Mouse (Mus musculus) heart, adult 18-20 months (tissue): Measurements from ENCODE around the gene Pten. TPM values are rescaled to one million over a fixed set of nuclear protein-coding genes. Genes with fewer than 3 reads are reported as not detected.
"Not testable (repeated sequence)": the region's sequence is repeated elsewhere in the genome, so short reads cannot be mapped to it uniquely, and the experiment has no call there.

Experiments used
- DNase-seq, 2 experiments: peaks; one replicate each; pipeline ENCODE4 v3.0.0; 2021 to 2022; ENCODE audit warnings: mixed read lengths in 1 of 2
- total RNA-seq, 2 experiments: library from RNA; stranded (reverse); gene quantifications; 2 replicates each; pipeline ENCODE4 v1.2.3; 2021

Gene Pten
- total RNA-seq, 2 experiments from 2014 or later: 59.0 to 60.3 TPM

DNA sequence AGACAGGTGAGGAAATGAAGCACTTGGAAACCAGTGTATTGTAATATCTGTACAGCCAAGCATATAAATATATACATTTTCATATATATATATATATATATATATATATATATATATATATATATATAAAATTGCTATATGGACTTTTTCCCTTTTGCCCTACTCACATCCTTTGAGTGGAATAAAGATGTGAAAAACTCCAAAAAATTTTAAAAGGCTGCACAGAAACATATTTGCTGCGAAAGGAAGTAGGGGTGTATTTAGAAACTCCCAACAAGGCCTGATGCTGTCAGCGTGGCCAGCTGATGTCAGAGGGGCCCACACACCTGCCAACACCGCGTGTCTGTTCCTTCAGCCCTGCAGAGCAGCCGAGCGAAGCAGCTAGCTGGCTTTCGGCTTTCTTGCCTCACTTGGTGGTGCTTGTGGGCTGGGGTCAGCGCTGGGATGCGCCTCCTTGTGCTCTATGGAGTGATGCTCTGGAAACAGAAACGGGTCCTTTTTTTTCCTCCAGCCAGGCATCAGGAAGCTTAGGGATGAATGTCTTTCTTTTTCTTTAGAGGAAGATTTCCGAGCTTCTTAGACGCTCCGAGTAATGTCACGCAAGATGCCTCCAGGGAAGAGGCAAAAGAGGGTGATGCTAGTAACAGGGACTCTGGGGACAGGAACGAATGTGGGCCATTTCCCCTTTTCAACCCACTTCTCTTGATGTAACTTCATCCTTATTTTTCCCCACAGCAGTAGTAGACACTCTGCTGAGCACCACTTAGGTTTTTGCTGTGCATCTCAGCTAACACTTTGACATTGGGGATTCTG is 2.9 kb upstream of the Pten start:
- no peak for DNase-seq

- peak in 1 of 2 experiments; percentile 35 for DNase-seq
Observed at GRCm38 (mm10) chr19:32755104-32755791, 2.0 kb upstream of the Pten start.

DNA sequence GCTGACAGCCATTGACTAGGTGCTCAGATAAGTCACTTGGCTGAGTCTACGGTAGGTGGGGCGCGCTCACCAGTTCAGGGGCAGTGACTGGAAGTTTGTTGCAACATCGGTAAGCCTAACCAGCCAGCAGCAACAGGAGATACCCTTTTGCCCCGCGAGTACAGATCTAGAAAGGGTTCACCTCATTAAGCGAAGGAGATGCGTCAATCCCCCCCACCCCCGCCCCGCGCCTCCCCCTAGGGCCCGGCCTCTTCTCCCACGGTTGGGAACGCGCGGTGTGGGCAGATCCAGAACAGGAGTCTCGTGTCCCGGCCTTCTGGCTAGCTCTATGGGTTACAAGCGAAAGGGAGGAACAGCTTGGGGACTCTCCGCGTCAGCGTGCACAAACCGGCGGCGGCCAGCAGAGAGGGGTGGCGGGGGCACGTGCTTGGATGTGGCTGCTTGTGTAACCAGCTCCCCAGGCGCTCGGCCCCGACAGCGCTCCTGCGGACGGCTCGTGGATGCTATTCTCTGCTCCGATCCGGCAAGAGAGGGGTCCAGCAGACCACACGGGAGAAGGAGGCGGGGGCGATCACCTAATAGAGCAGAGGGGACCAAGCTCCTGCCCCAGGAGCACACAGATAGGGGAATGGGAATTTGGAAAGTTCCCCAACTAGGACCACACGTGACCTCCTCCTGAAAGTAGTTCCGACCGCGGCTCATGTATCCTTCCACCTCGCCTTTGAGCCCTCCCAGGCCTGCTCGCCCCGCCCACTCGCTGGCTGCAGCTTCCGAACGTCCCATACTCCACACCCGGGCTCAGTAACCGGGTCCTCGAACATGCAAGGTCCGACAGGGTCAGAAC is 1.3 kb upstream of the Pten start:
- peak; percentile 98 for DNase-seq

DNA sequence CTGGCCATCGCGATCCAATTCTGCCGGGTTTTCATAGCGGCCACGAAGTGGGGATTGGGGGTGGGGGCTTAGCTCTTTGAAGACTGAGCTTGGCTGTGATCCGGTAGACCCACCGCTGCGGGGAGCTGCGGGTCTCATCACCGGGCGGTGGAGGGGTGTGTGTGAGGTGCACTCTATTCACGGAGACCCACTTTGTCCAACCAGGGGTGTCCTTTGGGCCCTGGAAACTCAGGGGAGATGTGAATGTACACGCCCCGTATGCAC is 729 bp upstream of the Pten start:
- no peak for DNase-seq

GRCm38 (mm10) chr19:32757831-32758792 is 815 bp downstream of the Pten start:
- DNase-seq: peak; percentile 45 to 67

DNA sequence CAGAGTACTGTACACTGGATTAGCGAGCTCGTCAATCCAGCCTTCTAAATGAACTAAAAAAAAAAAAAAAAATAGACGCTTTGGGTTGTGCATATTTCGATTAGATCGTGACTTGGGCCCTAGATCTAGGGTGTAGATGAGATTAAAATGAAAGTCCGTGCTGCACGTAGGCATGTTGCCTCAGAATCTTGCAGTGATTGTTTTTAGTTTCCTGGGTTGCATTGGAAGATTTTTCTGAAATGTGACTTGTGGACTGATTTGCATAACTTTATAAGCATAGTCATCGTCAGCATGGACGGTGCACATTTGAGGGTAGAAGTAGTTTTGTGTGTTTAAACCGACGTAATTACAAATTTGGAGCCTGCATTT is 1.5 kb downstream of the Pten start:
- DNase-seq: no peak

- DNase-seq: no peak
Observed at GRCm38 (mm10) chr19:32759357-32760024, 2.2 kb downstream of the Pten start.

DNA sequence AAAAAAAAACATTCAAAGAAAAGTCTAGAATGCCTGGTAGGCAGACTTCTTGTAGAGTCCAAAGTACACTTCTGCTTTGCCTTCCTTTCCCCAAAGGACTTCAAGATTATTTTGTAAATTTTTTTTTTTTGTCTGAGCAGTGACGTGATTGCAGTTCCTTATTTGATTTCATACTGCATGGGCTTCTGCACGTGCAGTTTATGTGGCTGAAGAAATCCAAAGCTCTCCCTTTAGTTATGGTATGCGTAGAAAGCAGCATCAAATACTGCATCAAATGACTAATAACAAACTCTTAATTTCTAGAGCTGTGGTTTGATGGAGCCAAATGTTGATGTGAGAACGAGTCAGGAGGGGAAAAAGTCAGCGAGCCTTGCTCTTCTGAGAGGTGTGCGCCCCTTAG is 3.2 kb downstream of the Pten start:
- peak; percentile 39 for DNase-seq

- no peak for DNase-seq
Observed at GRCm38 (mm10) chr19:32761162-32761561, 3.9 kb downstream of the Pten start.

DNA sequence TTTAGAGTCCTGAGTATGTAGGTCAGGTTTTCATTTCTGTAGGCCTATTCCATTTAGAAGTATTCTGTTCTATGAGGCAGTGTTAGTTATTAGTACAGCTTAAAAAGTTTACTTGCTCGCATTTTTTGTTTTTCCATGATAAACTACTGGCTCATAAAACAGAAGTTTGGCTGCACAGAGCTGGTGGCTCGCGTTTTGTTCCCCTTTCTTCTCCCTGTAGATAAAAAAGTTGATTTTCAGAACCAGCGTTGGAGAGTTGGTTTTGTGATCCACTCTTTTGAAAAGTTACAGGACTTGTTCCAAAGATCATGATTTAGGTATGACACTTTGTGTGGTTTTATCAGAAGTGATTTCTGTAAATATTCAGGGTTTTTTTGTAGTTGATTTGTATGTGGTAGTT is 5.2 kb downstream of the Pten start:
- DNase-seq: no peak

DNA sequence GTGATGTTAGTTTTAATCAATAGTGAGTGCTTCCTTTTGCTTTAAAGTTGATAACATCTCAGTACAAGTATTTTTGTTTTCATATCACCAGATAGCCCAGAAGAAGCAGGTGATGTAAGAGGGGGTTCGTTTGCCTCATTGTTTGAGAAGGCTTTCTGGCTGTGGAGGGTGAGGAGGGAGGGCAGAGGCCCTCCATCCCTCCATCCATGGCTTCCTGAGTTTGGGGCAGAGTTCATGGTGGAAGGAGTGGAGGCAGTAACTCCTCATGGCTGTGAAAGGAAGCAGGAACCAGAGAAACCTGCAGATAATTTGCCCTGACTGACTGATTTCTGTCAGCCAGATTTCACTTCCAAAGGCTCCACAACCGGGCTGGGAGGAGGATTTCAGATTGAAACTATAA is 21.1 kb downstream of the Pten start:
- no peak for DNase-seq

- DNase-seq: no peak
Observed at GRCm38 (mm10) chr19:32779131-32779530, 21.8 kb downstream of the Pten start.

GRCm38 (mm10) chr19:32781305-32782071 is 24.2 kb downstream of the Pten start:
- no peak for DNase-seq

DNA sequence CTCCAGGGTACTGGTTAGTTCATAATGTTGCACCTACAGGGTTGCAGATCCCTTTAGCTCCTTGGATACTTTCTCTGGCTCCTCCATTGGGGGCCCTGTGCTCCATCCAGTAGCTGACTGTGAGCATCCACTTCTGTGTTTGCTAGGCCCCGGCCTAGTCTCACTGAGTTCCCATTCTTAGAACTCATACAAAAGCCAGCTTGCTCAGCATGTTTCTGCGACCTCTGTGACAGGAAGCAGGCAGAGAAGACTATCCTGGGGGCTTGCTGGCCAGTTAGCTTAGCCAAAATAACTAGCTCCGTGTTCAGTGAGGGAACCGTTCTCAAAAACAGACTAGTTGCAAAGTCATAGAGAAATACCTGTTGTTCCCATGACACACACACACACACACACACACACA is 30.1 kb downstream of the Pten start:
- DNase-seq: peak in 1 of 2 experiments; percentile 48

GRCm38 (mm10) chr19:32788016-32788415 is 30.7 kb downstream of the Pten start:
- DNase-seq: not testable (repeated sequence)

DNA sequence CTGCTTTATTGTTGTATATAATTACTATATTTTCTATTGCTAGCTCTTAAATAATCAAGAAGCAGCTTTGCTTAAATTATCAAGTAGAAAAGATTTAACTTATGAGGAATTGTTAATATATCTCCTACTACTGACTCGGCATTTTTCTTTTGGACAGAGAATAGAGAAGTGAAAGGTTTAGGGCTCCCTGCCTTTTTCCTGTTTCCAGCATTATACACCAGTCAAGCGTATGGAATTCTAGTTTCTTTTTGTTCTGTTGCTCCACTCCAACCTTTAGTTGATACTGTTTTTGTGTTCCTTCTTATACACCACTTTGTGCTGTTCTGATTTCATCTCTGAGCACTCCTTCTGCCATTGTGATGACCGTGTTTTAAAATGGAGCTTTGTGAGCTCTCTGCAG is 32.2 kb downstream of the Pten start:
- DNase-seq: no peak

GRCm38 (mm10) chr19:32792610-32793009 is 35.3 kb downstream of the Pten start:
- peak; percentile 81 to 84 for DNase-seq

DNA sequence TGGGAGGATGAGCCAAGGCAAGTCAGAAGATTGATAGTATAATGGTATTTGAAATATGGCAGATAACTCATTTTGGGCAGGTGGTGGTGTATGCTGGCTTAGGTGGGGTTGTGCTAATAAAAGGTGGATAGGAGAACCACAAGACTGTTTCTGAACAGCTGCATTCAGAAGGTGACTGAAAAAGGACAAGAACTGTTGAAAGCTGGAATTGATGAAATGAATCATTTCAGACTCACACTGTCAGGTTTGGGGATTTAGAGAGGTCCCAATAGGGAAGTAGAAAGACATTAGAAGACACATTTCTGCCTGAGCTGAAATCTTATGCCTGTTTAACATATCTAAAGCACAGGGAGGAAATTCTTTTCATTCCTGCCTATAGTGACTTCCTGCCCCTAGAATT is 36.6 kb downstream of the Pten start:
- no peak for DNase-seq

DNA sequence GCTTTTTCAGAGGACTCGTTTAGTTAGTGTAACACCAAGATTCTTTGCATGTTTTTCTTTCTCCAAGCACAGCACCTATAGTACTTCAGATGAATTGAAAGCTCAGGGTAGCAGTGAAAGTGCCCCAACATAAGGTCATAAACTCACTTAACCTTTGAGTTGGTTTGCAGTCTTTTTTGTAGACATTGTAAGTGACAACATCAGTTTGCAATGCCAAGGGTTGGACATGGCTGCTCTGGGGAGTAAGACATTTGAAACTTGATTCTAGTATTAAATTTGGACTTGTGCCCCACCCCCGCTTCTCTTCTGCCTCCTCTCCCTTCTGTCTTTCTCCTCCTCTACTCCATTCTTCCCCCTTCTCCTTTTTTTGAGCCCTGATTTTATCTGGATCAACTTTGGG is 43.3 kb downstream of the Pten start:
- no peak for DNase-seq

- no peak for DNase-seq
Observed at GRCm38 (mm10) chr19:32804703-32805102, 47.4 kb downstream of the Pten start.

DNA sequence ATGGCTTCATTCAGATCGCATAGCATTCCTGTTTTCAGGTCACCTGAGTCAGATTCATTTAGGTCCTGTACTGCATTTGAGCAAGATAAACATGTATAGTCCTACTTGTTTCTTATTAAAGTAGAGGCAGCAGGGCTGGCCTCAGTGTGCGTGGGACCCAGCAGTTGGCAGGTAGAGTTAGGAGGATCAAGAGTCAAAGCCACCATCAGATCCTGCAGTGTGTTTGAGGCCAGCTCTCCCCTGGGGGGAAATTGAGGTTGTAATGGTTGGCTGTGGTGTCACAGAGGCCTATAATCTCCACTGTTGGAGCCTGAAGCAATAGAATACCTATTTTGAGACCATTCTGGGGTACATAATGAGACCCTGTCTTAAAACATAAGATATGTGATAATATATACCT is 50.3 kb downstream of the Pten start:
- DNase-seq: no peak
